Mouse (Mus musculus) stomach, embryonic 16.5 days (tissue): ENCODE measurements at regions not wholly inside any gene's neighbourhood (a gene's known extent, or its start where the extent isn't known, plus 50 kb on each side); places are given as distances from the start of the nearest gene placed in this dataset.

Source experiments
- ATAC-seq: fragments of 200-750 bp; cut with Nextera tagmentation; 2 replicates; pipeline ENCODE4 v1.8.0; 2017; ENCODE audit warnings: moderate number of reproducible peaks, moderate TSS enrichment; ENCODE audit not compliant: insufficient read depth, low FRiP score
- H3K27ac ChIP-seq: fragments of 300-500 bp; sonication (generic); 2 replicates; pipeline ENCODE4 v1.5.1; 2014; ENCODE audit warnings: low read length
- H3K27me3 ChIP-seq: fragments of 300-500 bp; sonication (generic); 2 replicates; pipeline ENCODE4 v1.6.1; 2014; ENCODE audit warnings: low read length, control low read depth, mixed read lengths; ENCODE audit not compliant: control insufficient read depth, insufficient read depth
- H3K36me3 ChIP-seq: fragments of 300-500 bp; sonication (generic); 2 replicates; pipeline ENCODE4 v1.6.1; 2014; ENCODE audit warnings: low read length; ENCODE audit not compliant: control insufficient read depth, insufficient read depth
- H3K4me1 ChIP-seq: fragments of 300-500 bp; sonication (generic); 2 replicates; pipeline ENCODE4 v1.6.1; 2014; ENCODE audit warnings: low read length, control low read depth, mixed read lengths; ENCODE audit not compliant: control insufficient read depth, insufficient read depth
- H3K4me2 ChIP-seq: fragments of 300-500 bp; sonication (generic); 2 replicates; pipeline ENCODE4 v1.6.1; 2014; ENCODE audit warnings: low read depth, low read length, mixed read lengths
- H3K4me3 ChIP-seq: fragments of 300-500 bp; sonication (generic); replicated peaks from 2 replicates; pipeline ENCODE4 v1.5.1; 2014; ENCODE audit warnings: mild to moderate bottlenecking, low read length
- H3K9ac ChIP-seq: fragments of 300-500 bp; sonication (generic); 2 replicates; pipeline ENCODE4 v1.6.1; 2014; ENCODE audit warnings: low read length
- H3K9me3 ChIP-seq: fragments of 300-500 bp; sonication (generic); replicated peaks from 2 replicates; pipeline ENCODE4 v1.6.1; 2016; ENCODE audit warnings: low read length, control low read depth; ENCODE audit not compliant: control insufficient read depth
- whole genome bisulfite sequencing: fragments of 180-500 bp; shearing (Covaris S2); extraction: QIAGEN DNeasy Blood & Tissue Kit; methylation state at CpG from one replicate; pipeline ENCODE4 v1.1.7; 2014; 5-methylcytosine and 5-hydroxymethylcytosine counted together

DNA sequence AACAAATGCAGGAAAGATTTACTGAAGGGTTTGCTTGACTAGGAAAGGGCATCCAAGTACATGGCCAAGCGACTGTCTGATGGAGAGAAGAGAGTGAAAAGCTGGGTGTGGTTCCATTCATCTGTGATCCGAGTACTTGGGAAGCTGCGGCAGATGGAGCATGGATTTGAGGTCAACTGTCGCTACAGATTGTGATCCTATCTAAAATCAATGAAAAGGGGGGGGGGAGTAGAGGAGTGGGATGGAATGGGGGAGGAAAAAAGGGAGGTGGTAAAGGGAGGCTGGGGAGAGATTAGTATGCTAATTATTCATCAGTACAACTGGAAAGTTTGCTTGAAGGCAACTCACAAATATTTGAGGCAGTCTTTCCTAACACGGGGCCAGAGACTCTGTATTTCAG lies 213.4 kb downstream of the Dyrk2 start:
- H3K36me3 ChIP-seq = no peaks in the 10 kb centered on the region
- 69% methylated on average over 5 of the region's 5 CpGs for WGBS
- H3K4me3 ChIP-seq = no peak overlapping the region

DNA sequence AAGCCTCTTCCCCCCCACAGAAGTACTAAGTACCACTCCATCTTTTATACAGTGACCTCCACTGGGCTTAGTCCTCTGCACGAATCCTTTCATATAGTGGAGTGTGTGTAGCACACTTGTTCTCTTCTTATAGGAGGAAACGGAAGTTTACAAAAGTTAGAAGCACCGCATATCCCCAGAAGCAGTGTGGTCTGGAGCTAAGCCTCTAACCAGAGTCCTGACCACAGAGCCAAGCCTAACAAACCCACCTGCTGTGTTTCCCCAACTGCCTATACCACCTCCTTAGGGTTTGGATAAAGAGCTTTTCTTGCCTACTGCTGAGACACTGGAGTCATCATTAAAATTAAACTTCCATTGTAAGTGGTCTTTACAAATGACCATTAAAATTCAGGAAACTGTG lies 204.0 kb downstream of the Dyrk2 start:
- H3K27ac ChIP-seq = no peak overlapping the region
- no peaks in the 10 kb centered on the region for H3K36me3 ChIP-seq
- H3K4me3 ChIP-seq = no peak overlapping the region
- no peaks in the 10 kb centered on the region for H3K27me3 ChIP-seq
- H3K9ac ChIP-seq = no peak overlapping the region
- 69% methylated on average over 3 of the region's 3 CpGs for WGBS
- no peak overlapping the region for H3K4me2 ChIP-seq
- no peaks in the 10 kb centered on the region for H3K9me3 ChIP-seq
- no peak for ATAC-seq
- H3K4me1 ChIP-seq = no peaks in the 10 kb centered on the region

More for the DNA sequence above, 213.4 kb downstream of the Dyrk2 start:
- no peak overlapping the region for H3K9ac ChIP-seq
- H3K9me3 ChIP-seq = no peaks in the 10 kb centered on the region
- no peak overlapping the region for H3K27ac ChIP-seq
- no peaks in the 10 kb centered on the region for H3K27me3 ChIP-seq
- no peak overlapping the region for H3K4me2 ChIP-seq
- no peak for ATAC-seq
- no peaks in the 10 kb centered on the region for H3K4me1 ChIP-seq

DNA sequence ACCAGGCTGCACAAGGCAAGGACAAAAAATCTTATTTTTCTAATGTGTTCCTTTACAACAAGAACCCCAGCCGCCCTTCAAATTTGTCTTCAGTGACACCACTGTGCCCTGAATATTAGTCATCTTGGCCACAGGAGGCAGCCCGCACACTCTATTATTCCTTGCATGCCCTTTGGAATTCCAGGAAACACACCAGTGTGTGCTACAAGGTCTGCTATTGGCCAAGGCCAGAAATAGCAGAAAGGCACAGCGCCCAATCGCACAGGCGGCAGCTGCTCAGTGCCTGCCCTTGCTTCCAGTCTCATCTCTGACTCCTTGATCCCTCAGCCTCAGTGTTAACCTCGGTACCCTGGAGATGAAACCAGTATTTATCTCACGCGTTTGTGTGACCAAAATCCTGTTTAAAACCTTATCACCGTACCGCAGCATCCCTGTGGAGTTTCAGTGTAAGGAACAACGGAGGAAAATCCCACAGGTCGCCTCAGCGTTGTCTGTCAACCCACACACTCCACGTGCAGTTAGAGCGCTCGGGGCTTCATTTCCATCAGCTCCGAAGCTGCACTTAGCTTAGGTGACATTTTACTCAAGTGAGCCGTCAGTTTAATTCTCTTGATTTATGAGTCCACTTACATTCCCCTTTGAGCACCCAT lies 194.1 kb downstream of the Dyrk2 start:
- Histone ChIP-seq H3K4me2 (peak overlapping the region; percentile 19; the same call in 1 of the 2 replicates), H3K9ac (no peak overlapping the region), H3K27me3 (no peaks in the 10 kb centered on the region), H3K36me3 (no peaks in the 10 kb centered on the region), H3K27ac (no peak overlapping the region), H3K4me1 (no peaks in the 10 kb centered on the region), H3K4me3 (no peak overlapping the region), H3K9me3 (no peaks in the 10 kb centered on the region)
- ATAC-seq = no peak; the same call in 1 of the 2 replicates
- WGBS = 33% methylated on average over 18 of the region's 18 CpGs

DNA sequence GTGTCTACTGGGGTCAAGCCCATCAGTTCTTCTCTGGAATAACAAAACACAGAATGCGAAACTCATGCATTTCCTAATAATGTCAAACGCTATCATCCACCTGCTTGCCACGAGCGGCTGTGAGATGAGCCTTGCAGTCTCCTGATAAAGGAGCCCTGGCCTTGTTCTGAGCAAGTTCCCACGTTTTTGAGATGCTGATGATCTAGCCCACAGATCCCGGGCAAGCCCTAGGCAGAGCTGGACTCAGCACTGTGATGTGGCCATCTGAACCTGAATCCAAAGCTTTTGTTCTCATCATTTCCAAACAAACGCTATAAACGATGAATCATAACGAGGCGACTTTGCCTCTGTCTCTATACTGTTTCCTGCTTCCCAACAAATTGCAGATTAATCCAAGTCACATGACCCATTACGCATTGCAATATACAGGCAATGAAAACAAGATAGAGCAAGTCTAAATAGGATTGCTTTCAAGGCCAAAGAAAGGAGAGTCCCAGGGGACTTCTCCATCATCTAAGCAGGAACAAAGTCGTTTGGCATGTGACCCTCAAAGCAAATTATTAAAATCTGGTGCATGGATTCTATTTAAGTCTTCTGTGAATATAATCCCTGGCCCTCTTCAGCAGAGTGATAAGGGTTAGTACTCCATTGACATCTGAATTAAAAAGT lies 191.1 kb downstream of the Dyrk2 start:
- no peak overlapping the region for H3K9ac ChIP-seq
- H3K36me3 ChIP-seq = no peaks in the 10 kb centered on the region
- H3K4me2 ChIP-seq = no peak overlapping the region
- 76% methylated on average over 12 of the region's 12 CpGs for WGBS
- no peak overlapping the region for H3K27ac ChIP-seq
- no peaks in the 10 kb centered on the region for H3K9me3 ChIP-seq
- H3K4me1 ChIP-seq = no peaks in the 10 kb centered on the region
- no peak overlapping the region for H3K4me3 ChIP-seq
- H3K27me3 ChIP-seq = no peaks in the 10 kb centered on the region
- no peak for ATAC-seq

DNA sequence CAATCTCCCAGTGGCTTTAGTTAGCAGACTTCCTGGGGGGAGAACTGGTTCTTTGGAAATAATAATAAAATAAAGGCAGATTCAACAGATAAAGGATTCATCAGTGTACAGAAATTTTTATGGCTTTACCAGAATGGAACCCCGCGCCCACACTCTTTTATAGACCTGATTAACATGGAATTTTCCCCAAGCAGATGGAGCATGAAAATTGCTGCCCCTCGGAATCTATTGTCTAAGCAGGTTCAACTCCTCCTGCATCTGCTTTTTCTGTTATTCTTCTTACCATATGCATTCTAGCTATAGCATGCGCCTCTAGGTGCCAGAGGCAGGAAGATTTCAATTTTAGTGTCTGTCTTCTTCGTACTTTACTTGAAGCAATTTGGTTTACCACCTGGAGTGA lies 190.5 kb downstream of the Dyrk2 start:
- H3K36me3 ChIP-seq = no peaks in the 10 kb centered on the region
- H3K4me1 ChIP-seq = no peaks in the 10 kb centered on the region
- H3K9ac ChIP-seq = no peak overlapping the region
- H3K4me3 ChIP-seq = no peak overlapping the region
- 92% methylated on average over 5 of the region's 5 CpGs for WGBS
- no peak for ATAC-seq
- H3K4me2 ChIP-seq = no peak overlapping the region
- H3K27ac ChIP-seq = no peak overlapping the region
- H3K9me3 ChIP-seq = no peaks in the 10 kb centered on the region
- no peaks in the 10 kb centered on the region for H3K27me3 ChIP-seq

DNA sequence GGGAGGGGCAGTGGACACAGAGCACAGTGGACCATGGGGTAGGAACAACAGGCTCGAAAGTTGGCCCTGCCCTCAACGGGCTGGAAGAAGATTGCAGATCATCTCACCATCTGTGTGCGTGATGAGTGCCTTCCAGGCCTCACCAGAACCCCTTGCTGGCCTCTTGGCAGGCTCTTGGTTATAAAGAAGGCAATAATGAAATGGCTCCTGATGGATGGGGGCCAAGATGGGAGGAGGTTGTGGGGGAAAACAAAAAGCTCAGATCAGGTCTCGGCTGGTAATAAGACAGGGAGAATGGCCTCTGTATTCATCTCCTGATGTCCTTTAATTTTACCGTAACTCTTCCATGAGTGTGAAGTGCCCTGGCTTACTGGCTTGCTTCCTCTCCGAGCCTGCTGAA lies 189.1 kb downstream of the Dyrk2 start:
- H3K27me3 ChIP-seq = no peaks in the 10 kb centered on the region
- no peaks in the 10 kb centered on the region for H3K36me3 ChIP-seq
- H3K4me1 ChIP-seq = no peaks in the 10 kb centered on the region
- H3K9me3 ChIP-seq = no peaks in the 10 kb centered on the region
- no peak overlapping the region for H3K4me3 ChIP-seq
- H3K4me2 ChIP-seq = no peak overlapping the region
- no peak overlapping the region for H3K9ac ChIP-seq
- ATAC-seq = no peak
- 84% methylated on average over 6 of the region's 6 CpGs for WGBS
- no peak overlapping the region for H3K27ac ChIP-seq

DNA sequence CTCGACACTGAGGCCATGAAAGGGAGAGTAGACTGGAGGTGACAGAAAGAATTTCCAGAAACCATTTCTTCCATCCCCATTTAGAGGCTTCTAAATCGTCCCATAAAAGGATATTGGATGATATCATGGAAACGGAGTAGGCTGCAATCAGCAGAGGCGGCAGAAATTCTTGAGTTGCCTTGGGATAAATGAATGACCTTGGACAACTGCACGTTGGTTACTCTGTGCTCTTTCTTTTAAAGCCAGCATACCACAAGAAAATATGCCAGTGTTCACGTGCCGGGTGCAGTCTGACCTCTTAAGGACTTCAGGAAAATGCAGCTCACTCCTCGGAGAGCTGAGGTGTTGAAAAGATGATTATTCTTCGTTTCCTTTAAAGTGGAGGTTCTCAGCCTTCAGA lies 186.7 kb downstream of the Dyrk2 start:
- Histone ChIP-seq H3K27ac (no peak overlapping the region), H3K4me3 (no peak overlapping the region), H3K36me3 (no peaks in the 10 kb centered on the region), H3K4me2 (no peak overlapping the region), H3K27me3 (no peaks in the 10 kb centered on the region), H3K9me3 (no peaks in the 10 kb centered on the region), H3K9ac (no peak overlapping the region), H3K4me1 (no peaks in the 10 kb centered on the region)
- no peak for ATAC-seq
- 66% methylated on average over 9 of the region's 9 CpGs for WGBS

DNA sequence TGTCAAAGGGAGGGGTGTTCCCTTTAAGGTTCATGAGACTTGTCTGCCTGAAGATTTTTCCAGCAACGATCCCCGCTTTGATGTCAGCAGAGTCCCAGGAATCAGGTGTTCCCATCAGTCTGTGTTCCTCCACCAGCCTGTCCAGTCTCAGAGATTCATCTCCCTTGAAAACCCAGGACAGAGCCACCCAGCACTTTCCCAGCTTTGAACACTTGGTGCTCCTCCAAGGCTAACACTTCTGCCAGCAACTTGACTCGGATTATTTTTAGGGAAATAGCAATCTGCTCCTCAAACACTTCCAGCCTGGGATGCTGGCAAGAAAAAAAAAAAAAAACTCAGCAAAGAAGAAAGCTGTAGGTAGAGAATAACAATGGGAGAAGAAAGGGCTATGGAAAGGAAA lies 170.7 kb downstream of the Dyrk2 start:
- 62% methylated on average over 3 of the region's 3 CpGs for WGBS
- Histone ChIP-seq H3K9ac (no peak overlapping the region), H3K4me3 (no peak overlapping the region)

DNA sequence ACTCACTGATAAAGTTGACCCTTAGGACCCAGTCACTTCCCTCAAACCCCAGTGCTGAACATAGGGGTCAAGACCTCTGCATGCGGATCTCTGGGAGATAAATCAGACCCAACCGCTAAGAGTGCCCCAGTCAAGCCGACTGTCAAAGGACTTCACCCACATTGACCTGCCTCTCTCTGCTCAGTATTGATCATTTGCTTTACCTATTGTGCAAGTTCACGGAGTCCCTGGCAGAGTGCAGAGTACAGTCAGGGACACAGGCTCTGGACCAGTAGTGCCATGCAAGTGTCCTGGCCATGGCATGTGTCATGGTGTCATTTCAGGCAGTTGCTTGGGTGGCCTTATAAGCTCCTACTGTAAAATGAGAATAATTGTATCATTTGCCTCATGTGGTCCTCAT lies 169.9 kb downstream of the Dyrk2 start:
- no peaks in the 10 kb centered on the region for H3K4me1 ChIP-seq
- H3K9ac ChIP-seq = no peak overlapping the region
- ATAC-seq = no peak
- H3K9me3 ChIP-seq = no peaks in the 10 kb centered on the region
- no peak overlapping the region for H3K4me2 ChIP-seq
- H3K36me3 ChIP-seq = no peaks in the 10 kb centered on the region
- H3K27ac ChIP-seq = no peak overlapping the region
- WGBS = 87% methylated on average over 4 of the region's 4 CpGs
- H3K4me3 ChIP-seq = no peak overlapping the region
- no peaks in the 10 kb centered on the region for H3K27me3 ChIP-seq

More for the DNA sequence above, 170.7 kb downstream of the Dyrk2 start:
- Histone ChIP-seq H3K36me3 (no peaks in the 10 kb centered on the region), H3K9me3 (no peaks in the 10 kb centered on the region), H3K27ac (no peak overlapping the region), H3K4me2 (no peak overlapping the region), H3K27me3 (no peaks in the 10 kb centered on the region), H3K4me1 (no peaks in the 10 kb centered on the region)
- no peak for ATAC-seq
